Mouse (Mus musculus): ENCODE measurements at regions not wholly inside any gene's neighbourhood (a gene's known extent, or its start where the extent isn't known, plus 50 kb on each side); places are given as distances from the start of the nearest gene placed in this dataset.
A peak's percentile ranks its signal among the peaks of the same experiment; 100 is the strongest.

DNA sequence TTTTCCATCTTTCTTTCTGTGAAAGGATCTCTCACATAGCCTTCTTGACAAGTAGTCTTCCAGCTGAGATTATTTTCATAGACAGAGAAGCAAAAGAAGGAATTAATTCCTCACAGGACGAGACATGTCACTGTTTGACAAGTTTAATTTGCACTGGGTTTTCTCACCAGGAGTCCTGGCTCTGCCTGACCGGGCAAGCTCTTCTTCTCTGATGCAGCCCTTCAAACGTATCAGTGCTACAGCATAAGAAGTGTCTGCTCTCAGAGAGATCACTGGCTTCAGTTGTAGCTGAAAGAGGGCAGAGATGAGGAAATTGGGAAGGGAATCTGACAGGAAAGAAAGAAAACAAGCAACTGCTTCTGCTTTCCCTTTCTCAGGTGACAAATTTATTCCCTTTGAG, 201.8 kb upstream of the Slc39a10 start:
- no peak overlapping the region for H3K9ac ChIP-seq (ENCODE audit: low read depth, poor library complexity, severe bottlenecking)
- no peak overlapping the region for H3K4me3 ChIP-seq (ENCODE audit: low read depth, low read length)
- TF ChIP-seq CTCF (IDR thresholded peaks at IDR 0.05; ENCODE audit: low read depth, low read length) (no peak), POLR2A (IDR thresholded peaks at IDR 0.05; ENCODE audit: insufficient read depth, low read length) (no peak), EP300 (IDR thresholded peaks at IDR 0.05; ENCODE audit: insufficient read depth, low read depth, low read length) (no peak)
- no peaks in the 10 kb centered on the region for H3K27me3 ChIP-seq (ENCODE audit: control insufficient read depth, insufficient read depth, low read length, poor library complexity, severe bottlenecking)
- H3K27ac ChIP-seq (ENCODE audit: insufficient read depth, low read length), result no peak overlapping the region
- H3K36me3 ChIP-seq (ENCODE audit: control insufficient read depth, insufficient read depth, low read length, poor library complexity, severe bottlenecking), result no peaks in the 10 kb centered on the region
- no peaks in the 10 kb centered on the region for H3K9me3 ChIP-seq (replicated peaks; ENCODE audit: control insufficient read depth, insufficient read depth, low read length, poor library complexity, severe bottlenecking)
- H3K4me1 ChIP-seq (ENCODE audit: control insufficient read depth, insufficient read depth, low read length), result no peaks in the 10 kb centered on the region

DNA sequence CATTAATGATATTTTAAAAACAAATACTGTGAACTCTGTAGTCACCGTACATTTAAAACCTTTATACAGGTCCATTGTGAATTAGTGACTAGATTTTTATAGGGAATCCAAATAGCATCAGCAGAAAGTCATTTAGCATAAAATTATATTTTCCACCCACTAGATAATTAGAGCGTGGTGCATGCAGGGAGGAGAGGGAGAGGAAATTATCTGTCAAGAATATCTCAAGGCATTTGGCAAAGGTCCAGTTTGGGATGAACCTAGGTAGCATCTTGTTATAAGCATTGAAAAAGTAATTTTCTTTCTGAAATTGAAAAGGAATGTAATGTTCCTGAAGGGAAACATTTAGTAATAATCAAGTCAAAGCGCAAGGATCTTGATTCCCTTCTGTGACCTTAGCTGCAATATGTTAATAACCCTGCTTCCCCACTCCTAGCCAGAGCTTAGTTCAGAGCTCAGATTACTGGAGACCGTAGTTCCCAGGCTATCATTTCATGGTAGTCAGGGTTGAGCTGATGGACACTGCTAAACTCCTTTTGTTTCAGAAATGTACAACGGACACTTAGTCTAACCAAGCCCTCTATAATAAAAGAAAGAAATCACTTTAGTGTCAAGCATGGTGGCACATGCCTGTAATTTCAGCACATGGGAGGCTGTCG, 200.8 kb upstream of the Slc39a10 start:
- H3K27ac ChIP-seq (ENCODE audit: insufficient read depth, low read length), result no peak overlapping the region
- H3K9ac ChIP-seq (ENCODE audit: low read depth, poor library complexity, severe bottlenecking), result no peak overlapping the region
- no peak for TF ChIP-seq CTCF (IDR thresholded peaks at IDR 0.05; ENCODE audit: low read depth, low read length)
- TF ChIP-seq EP300 (IDR thresholded peaks at IDR 0.05; ENCODE audit: insufficient read depth, low read depth, low read length), result no peak
- TF ChIP-seq POLR2A (IDR thresholded peaks at IDR 0.05; ENCODE audit: insufficient read depth, low read length), result no peak
- no peaks in the 10 kb centered on the region for H3K4me1 ChIP-seq (ENCODE audit: control insufficient read depth, insufficient read depth, low read length)
- H3K36me3 ChIP-seq (ENCODE audit: control insufficient read depth, insufficient read depth, low read length, poor library complexity, severe bottlenecking), result no peaks in the 10 kb centered on the region
- H3K27me3 ChIP-seq (ENCODE audit: control insufficient read depth, insufficient read depth, low read length, poor library complexity, severe bottlenecking), result no peaks in the 10 kb centered on the region
- H3K9me3 ChIP-seq (replicated peaks; ENCODE audit: control insufficient read depth, insufficient read depth, low read length, poor library complexity, severe bottlenecking), result no peaks in the 10 kb centered on the region
- H3K4me3 ChIP-seq (ENCODE audit: low read depth, low read length), result no peak overlapping the region

DNA sequence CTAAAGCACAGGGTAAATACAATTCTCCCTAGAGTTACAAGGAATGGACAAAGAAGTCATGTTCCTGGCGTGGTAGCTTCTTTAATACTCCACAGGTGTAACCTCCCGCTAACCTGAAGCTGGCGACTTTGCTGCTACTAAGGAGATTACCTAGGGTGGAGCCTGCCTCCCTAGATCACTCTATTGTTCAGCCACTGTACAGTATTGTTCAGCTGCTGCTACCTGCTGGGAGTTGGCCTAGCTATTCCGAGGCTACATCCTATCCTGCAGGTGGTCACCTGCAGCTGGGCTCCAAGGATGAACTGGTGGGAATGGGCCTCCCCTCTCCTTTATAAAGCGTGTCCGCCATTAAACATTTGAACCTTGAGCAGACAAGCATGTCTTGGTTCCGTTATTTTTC, 183.8 kb upstream of the Slc39a10 start:
- peak; percentile 79 for TF ChIP-seq EP300 (IDR thresholded peaks at IDR 0.05; ENCODE audit: insufficient read depth, low read depth, low read length)
- no peak for TF ChIP-seq CTCF (IDR thresholded peaks at IDR 0.05; ENCODE audit: low read depth, low read length)
- TF ChIP-seq POLR2A (IDR thresholded peaks at IDR 0.05; ENCODE audit: insufficient read depth, low read length), result no peak

DNA sequence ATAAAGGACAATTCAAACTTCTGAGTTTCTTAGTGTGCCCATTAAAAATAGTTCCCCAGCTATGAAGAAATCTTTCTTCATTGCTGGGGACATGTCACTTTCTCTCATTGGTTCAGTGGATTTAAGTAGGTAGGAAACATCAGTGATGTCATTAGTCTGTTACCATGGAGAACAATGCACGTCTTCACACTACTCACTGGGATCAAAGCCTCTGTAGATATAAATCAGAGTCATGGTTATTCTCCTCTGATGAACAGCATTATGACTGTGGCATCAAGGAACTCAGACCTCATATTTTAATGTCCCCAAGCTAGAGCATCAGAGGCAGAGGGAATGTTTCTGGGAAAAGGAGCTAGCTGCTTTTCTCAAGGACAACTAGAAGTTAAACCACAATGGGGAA, 165.5 kb upstream of the Slc39a10 start:
- Histone ChIP-seq H3K4me1 (ENCODE audit: control insufficient read depth, insufficient read depth, low read length) (no peaks in the 10 kb centered on the region), H3K9me3 (replicated peaks; ENCODE audit: control insufficient read depth, insufficient read depth, low read length, poor library complexity, severe bottlenecking) (no peaks in the 10 kb centered on the region), H3K27me3 (ENCODE audit: control insufficient read depth, insufficient read depth, low read length, poor library complexity, severe bottlenecking) (peaks cover 1% of the 10 kb centered on the region; the same call in 1 of the 2 replicates), H3K9ac (ENCODE audit: low read depth, poor library complexity, severe bottlenecking) (no peak overlapping the region), H3K27ac (ENCODE audit: insufficient read depth, low read length) (no peak overlapping the region), H3K4me3 (ENCODE audit: low read depth, low read length) (no peak overlapping the region), H3K36me3 (ENCODE audit: control insufficient read depth, insufficient read depth, low read length, poor library complexity, severe bottlenecking) (no peaks in the 10 kb centered on the region)
- TF ChIP-seq POLR2A (IDR thresholded peaks at IDR 0.05; ENCODE audit: insufficient read depth, low read length), result no peak
- TF ChIP-seq EP300 (IDR thresholded peaks at IDR 0.05; ENCODE audit: insufficient read depth, low read depth, low read length), result no peak
- TF ChIP-seq CTCF (IDR thresholded peaks at IDR 0.05; ENCODE audit: low read depth, low read length), result no peak

More for the DNA sequence above, 183.8 kb upstream of the Slc39a10 start:
- no peak overlapping the region for H3K4me3 ChIP-seq (ENCODE audit: low read depth, low read length)
- peaks cover 2% of the 10 kb centered on the region; the same call in 1 of the 2 replicates for H3K9me3 ChIP-seq (replicated peaks; ENCODE audit: control insufficient read depth, insufficient read depth, low read length, poor library complexity, severe bottlenecking)
- H3K27ac ChIP-seq (ENCODE audit: insufficient read depth, low read length), result no peak overlapping the region
- H3K9ac ChIP-seq (ENCODE audit: low read depth, poor library complexity, severe bottlenecking), result no peak overlapping the region
- no peaks in the 10 kb centered on the region for H3K36me3 ChIP-seq (ENCODE audit: control insufficient read depth, insufficient read depth, low read length, poor library complexity, severe bottlenecking)
- no peaks in the 10 kb centered on the region for H3K27me3 ChIP-seq (ENCODE audit: control insufficient read depth, insufficient read depth, low read length, poor library complexity, severe bottlenecking)
- peaks cover 1% of the 10 kb centered on the region for H3K4me1 ChIP-seq (ENCODE audit: control insufficient read depth, insufficient read depth, low read length)

GRCm38 (mm10) chr1:47057344-47057743, 164.7 kb upstream of the Slc39a10 start:
- TF ChIP-seq CTCF (IDR thresholded peaks at IDR 0.05; ENCODE audit: low read depth, low read length) (no peak), POLR2A (IDR thresholded peaks at IDR 0.05; ENCODE audit: insufficient read depth, low read length) (no peak), EP300 (IDR thresholded peaks at IDR 0.05; ENCODE audit: insufficient read depth, low read depth, low read length) (no peak)
- Histone ChIP-seq H3K9me3 (replicated peaks; ENCODE audit: control insufficient read depth, insufficient read depth, low read length, poor library complexity, severe bottlenecking) (no peaks in the 10 kb centered on the region), H3K27ac (ENCODE audit: insufficient read depth, low read length) (no peak overlapping the region), H3K4me1 (ENCODE audit: control insufficient read depth, insufficient read depth, low read length) (no peaks in the 10 kb centered on the region), H3K9ac (ENCODE audit: low read depth, poor library complexity, severe bottlenecking) (no peak overlapping the region), H3K36me3 (ENCODE audit: control insufficient read depth, insufficient read depth, low read length, poor library complexity, severe bottlenecking) (no peaks in the 10 kb centered on the region), H3K27me3 (ENCODE audit: control insufficient read depth, insufficient read depth, low read length, poor library complexity, severe bottlenecking) (peaks cover 1% of the 10 kb centered on the region; the same call in 1 of the 2 replicates), H3K4me3 (ENCODE audit: low read depth, low read length) (no peak overlapping the region)

GRCm38 (mm10) chr1:47051109-47051508, 158.5 kb upstream of the Slc39a10 start:
- no peak for TF ChIP-seq EP300 (IDR thresholded peaks at IDR 0.05; ENCODE audit: insufficient read depth, low read depth, low read length)
- TF ChIP-seq CTCF (IDR thresholded peaks at IDR 0.05; ENCODE audit: low read depth, low read length), result no peak
- no peak for TF ChIP-seq POLR2A (IDR thresholded peaks at IDR 0.05; ENCODE audit: insufficient read depth, low read length)
- Histone ChIP-seq H3K36me3 (ENCODE audit: control insufficient read depth, insufficient read depth, low read length, poor library complexity, severe bottlenecking) (no peaks in the 10 kb centered on the region), H3K27ac (ENCODE audit: insufficient read depth, low read length) (no peak overlapping the region), H3K9me3 (replicated peaks; ENCODE audit: control insufficient read depth, insufficient read depth, low read length, poor library complexity, severe bottlenecking) (no peaks in the 10 kb centered on the region), H3K4me3 (ENCODE audit: low read depth, low read length) (no peak overlapping the region), H3K27me3 (ENCODE audit: control insufficient read depth, insufficient read depth, low read length, poor library complexity, severe bottlenecking) (no peaks in the 10 kb centered on the region), H3K9ac (ENCODE audit: low read depth, poor library complexity, severe bottlenecking) (no peak overlapping the region), H3K4me1 (ENCODE audit: control insufficient read depth, insufficient read depth, low read length) (no peaks in the 10 kb centered on the region)

Measured in ES-Bruce4 (cell line).